30 mouse cellular contexts compared by ENCODE assay signal in the genomic region with DNA sequence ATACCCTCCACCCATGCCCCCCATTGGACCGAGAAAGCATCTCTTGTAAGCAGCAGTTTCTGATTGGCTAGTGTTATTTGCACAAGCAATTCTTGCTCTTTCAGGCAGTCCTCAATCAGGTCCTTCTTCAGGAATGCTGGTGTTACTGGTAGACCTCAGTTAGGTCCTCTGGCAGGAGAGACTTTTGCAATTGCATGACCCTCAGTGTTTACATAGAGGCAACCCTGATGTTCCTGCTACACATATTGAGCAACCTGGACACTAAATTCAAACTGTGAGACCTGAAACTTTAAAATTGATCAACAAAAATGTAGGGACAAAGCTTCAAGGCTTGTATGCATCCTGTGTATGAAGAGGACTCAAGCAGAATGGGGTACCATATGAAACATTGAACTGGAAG.
"Had no signal": no experiment of that assay in that cellular context is flagged by ENCODE, and none has a peak within 500 bp of the region (broad histone marks: within the 10 kb centered on the region; RNA-seq: fewer than 3 reads in every experiment).

No protein-coding gene starts in this region.

- H3K36me3 ChIP-seq: limb, embryonic 10.5 days; limb, embryonic 12.5 days; limb, embryonic 13.5 days; limb, embryonic 15.5 days; liver, embryonic 13.5 days; liver, embryonic 15.5 days; lung, embryonic 15.5 days; midbrain, embryonic 10.5 days; midbrain, embryonic 12.5 days; midbrain, embryonic 13.5 days; midbrain, embryonic 15.5 days; neural tube, embryonic 12.5 days; neural tube, embryonic 13.5 days had no signal

- DNase-seq: left cerebral cortex, postnatal 4 days; liver, embryonic 13.5 days; lung, adult 18-20 months; lung, adult 2 months; lung, embryonic 14.5 days; lung, postnatal 10 days; lung, postnatal 14 days; lung, postnatal 36 days; lung, postnatal 4 days; midbrain, embryonic 14.5 days had no signal

- H3K4me2 ChIP-seq: limb, embryonic 12.5 days; limb, embryonic 13.5 days; limb, embryonic 15.5 days; liver, embryonic 13.5 days; liver, embryonic 15.5 days; lung, embryonic 14.5 days; lung, embryonic 15.5 days; midbrain, embryonic 11.5 days; midbrain, embryonic 12.5 days; midbrain, embryonic 13.5 days; midbrain, embryonic 15.5 days; neural tube, embryonic 12.5 days; neural tube, embryonic 13.5 days had no signal

- H3K9me3 ChIP-seq: limb, embryonic 10.5 days; limb, embryonic 12.5 days; limb, embryonic 13.5 days; limb, embryonic 15.5 days; liver, embryonic 13.5 days; liver, embryonic 15.5 days; lung, embryonic 15.5 days; midbrain, embryonic 10.5 days; midbrain, embryonic 12.5 days; midbrain, embryonic 13.5 days; midbrain, embryonic 15.5 days; neural tube, embryonic 12.5 days; neural tube, embryonic 13.5 days had no signal

- H3K4me3 ChIP-seq: left cerebral cortex, adult 2 months; limb, embryonic 10.5 days; limb, embryonic 12.5 days; limb, embryonic 13.5 days; limb, embryonic 15.5 days; liver, embryonic 13.5 days; liver, embryonic 15.5 days; lung, embryonic 15.5 days; megakaryocyte, embryonic 14.5 days; midbrain, embryonic 10.5 days; midbrain, embryonic 12.5 days; midbrain, embryonic 13.5 days; midbrain, embryonic 15.5 days; myocyte; neural tube, embryonic 12.5 days; neural tube, embryonic 13.5 days had no signal

- H3K4me1 ChIP-seq: limb, embryonic 10.5 days; limb, embryonic 12.5 days; limb, embryonic 13.5 days; limb, embryonic 15.5 days; liver, embryonic 13.5 days; liver, embryonic 15.5 days; lung, embryonic 15.5 days; megakaryocyte, embryonic 14.5 days; midbrain, embryonic 10.5 days; midbrain, embryonic 12.5 days; midbrain, embryonic 13.5 days; midbrain, embryonic 15.5 days; neural tube, embryonic 12.5 days; neural tube, embryonic 13.5 days had no signal

- H3K27me3 ChIP-seq: limb, embryonic 12.5 days; limb, embryonic 13.5 days; limb, embryonic 15.5 days; liver, embryonic 13.5 days; liver, embryonic 15.5 days; lung, embryonic 15.5 days; megakaryocyte, embryonic 14.5 days; midbrain, embryonic 12.5 days; midbrain, embryonic 13.5 days; midbrain, embryonic 15.5 days; neural tube, embryonic 12.5 days; neural tube, embryonic 13.5 days had no signal

- ATAC-seq: lung, postnatal 0 days; midbrain, embryonic 13.5 days; midbrain, embryonic 15.5 days; midbrain, embryonic 16.5 days had no signal

- H3K9ac ChIP-seq: limb, embryonic 12.5 days; limb, embryonic 13.5 days; limb, embryonic 15.5 days; liver, embryonic 13.5 days; liver, embryonic 14.5 days; liver, embryonic 15.5 days; lung, embryonic 14.5 days; lung, embryonic 15.5 days; midbrain, embryonic 12.5 days; midbrain, embryonic 13.5 days; midbrain, embryonic 15.5 days; neural tube, embryonic 12.5 days; neural tube, embryonic 13.5 days had no signal

- H3K27ac ChIP-seq: left cerebral cortex, adult 2 months; limb, embryonic 10.5 days; limb, embryonic 12.5 days; limb, embryonic 13.5 days; limb, embryonic 15.5 days; liver, embryonic 13.5 days; liver, embryonic 14.5 days; liver, embryonic 15.5 days; lung, embryonic 15.5 days; macrophage; midbrain, embryonic 10.5 days; midbrain, embryonic 12.5 days; midbrain, embryonic 13.5 days; midbrain, embryonic 15.5 days; neural tube, embryonic 12.5 days; neural tube, embryonic 13.5 days had no signal
